Mouse (Mus musculus): Measurements from ENCODE around the gene Fam114a1. TPM values are rescaled to one million over a fixed set of nuclear protein-coding genes. Genes with fewer than 3 reads are reported as not detected.

The Fam114a1 gene
- polyA plus RNA-seq, 1 experiment = 2.1 TPM

DNA sequence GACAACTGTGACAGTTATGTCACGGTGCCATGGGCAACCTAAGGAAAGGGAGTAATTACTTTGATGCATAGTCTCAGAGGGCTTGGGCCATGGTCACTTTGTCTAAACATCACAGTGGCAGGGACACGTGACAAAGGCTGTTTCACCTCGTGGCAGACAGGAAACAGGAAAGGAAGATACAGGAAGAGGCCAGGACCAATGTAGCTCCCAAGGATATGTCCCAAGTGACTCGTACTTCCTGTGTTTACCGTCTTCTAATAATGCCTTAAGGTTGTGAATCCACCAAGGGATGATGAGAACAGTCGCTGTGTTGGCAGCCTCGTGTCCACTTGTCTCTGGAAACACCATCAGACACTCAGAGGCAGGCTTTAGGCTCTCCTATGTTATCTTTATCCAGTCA, 16.1 kb downstream of the Fam114a1 start:
- no peaks in the 10 kb centered on the region for H3K36me3 ChIP-seq (ENCODE audit: control insufficient read depth, insufficient read depth, low read length)
- TF ChIP-seq CTCF (IDR thresholded peaks at IDR 0.05; ENCODE audit: control insufficient read depth, insufficient read depth, insufficient replicate concordance, low read depth, low read length) (no peak), POLR2A (IDR thresholded peaks at IDR 0.05; ENCODE audit: control insufficient read depth, low read depth, low read length) (no peak)
- no peak overlapping the region for H3K27ac ChIP-seq (ENCODE audit: control insufficient read depth, insufficient read depth, low read depth, low read length)
- no peak overlapping the region for H3K4me3 ChIP-seq (ENCODE audit: control insufficient read depth, low read depth, low read length)
- H3K27me3 ChIP-seq (ENCODE audit: control insufficient read depth, insufficient read depth, low read length) = no peaks in the 10 kb centered on the region
- H3K4me1 ChIP-seq (ENCODE audit: control insufficient read depth, insufficient read depth, low read length) = no peaks in the 10 kb centered on the region

DNA sequence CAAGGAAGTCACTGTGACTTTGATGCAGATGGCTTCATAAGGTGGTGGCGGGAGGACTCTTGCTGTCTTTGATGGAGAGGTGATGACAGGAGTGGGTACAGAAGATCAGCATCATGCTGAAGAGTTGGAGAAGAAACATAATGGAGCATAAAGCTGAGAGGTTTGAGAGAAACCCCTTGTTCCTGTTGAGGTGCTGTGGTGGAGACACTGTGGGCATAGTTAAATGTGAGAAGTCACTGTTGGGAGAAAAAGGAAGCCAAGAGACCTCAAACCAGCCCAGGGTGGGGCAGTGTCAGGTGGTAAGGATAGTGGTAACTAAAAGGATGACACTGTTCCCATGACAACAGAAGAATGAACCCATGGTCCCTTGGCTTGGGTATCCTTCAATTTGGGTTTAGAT, 20.1 kb downstream of the Fam114a1 start:
- no peaks in the 10 kb centered on the region for H3K36me3 ChIP-seq (ENCODE audit: control insufficient read depth, insufficient read depth, low read length)
- H3K4me1 ChIP-seq (ENCODE audit: control insufficient read depth, insufficient read depth, low read length) = no peaks in the 10 kb centered on the region
- H3K27me3 ChIP-seq (ENCODE audit: control insufficient read depth, insufficient read depth, low read length) = no peaks in the 10 kb centered on the region
- TF ChIP-seq CTCF (IDR thresholded peaks at IDR 0.05; ENCODE audit: control insufficient read depth, insufficient read depth, insufficient replicate concordance, low read depth, low read length) = no peak
- no peak for TF ChIP-seq POLR2A (IDR thresholded peaks at IDR 0.05; ENCODE audit: control insufficient read depth, low read depth, low read length)
- H3K4me3 ChIP-seq (ENCODE audit: control insufficient read depth, low read depth, low read length) = no peak overlapping the region
- no peak overlapping the region for H3K27ac ChIP-seq (ENCODE audit: control insufficient read depth, insufficient read depth, low read depth, low read length)

DNA sequence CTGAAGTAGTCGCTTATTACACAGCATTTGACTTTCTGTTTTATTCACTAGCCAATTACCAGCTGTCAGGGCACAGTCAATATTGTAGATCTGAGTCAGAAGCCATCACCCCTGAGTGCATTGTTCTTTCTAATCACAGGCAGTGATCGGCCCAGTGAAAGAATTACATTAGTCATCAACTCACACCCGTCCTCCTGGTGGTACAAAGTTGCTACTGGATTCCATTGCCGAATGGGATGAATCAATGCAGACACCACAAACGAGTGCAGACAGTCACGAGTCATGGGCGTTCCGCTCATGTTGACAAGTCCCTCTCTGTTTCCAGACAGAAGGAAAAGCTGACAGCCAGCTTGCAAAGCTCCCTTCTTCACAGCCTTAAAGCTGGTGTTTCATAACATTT, 22.7 kb downstream of the Fam114a1 start:
- no peak overlapping the region for H3K4me3 ChIP-seq (ENCODE audit: control insufficient read depth, low read depth, low read length)
- no peaks in the 10 kb centered on the region for H3K27me3 ChIP-seq (ENCODE audit: control insufficient read depth, insufficient read depth, low read length)
- no peaks in the 10 kb centered on the region for H3K36me3 ChIP-seq (ENCODE audit: control insufficient read depth, insufficient read depth, low read length)
- no peak for TF ChIP-seq CTCF (IDR thresholded peaks at IDR 0.05; ENCODE audit: control insufficient read depth, insufficient read depth, insufficient replicate concordance, low read depth, low read length)
- no peak for TF ChIP-seq POLR2A (IDR thresholded peaks at IDR 0.05; ENCODE audit: control insufficient read depth, low read depth, low read length)
- H3K4me1 ChIP-seq (ENCODE audit: control insufficient read depth, insufficient read depth, low read length) = no peaks in the 10 kb centered on the region
- H3K27ac ChIP-seq (ENCODE audit: control insufficient read depth, insufficient read depth, low read depth, low read length) = no peak overlapping the region

DNA sequence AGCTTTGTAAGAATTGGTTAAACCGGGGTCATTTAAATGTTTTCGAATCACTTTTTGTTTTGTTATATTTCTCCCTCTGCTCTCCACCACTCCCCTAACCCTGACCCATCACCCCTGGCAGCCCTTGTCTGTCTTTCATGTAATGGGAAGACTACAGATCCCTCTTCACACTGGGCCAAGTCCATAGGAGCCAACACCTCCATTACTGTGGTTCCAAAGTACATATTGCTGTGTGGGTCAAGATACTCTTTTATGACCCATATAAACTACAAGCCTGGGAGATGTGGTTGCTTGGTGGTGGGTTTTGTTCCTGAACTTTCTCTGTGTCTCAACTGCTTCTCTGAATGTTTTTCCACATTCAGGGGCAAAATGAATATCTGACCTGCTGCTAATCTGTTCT, 25.5 kb downstream of the Fam114a1 start:
- Histone ChIP-seq H3K4me1 (ENCODE audit: control insufficient read depth, insufficient read depth, low read length) (no peaks in the 10 kb centered on the region), H3K36me3 (ENCODE audit: control insufficient read depth, insufficient read depth, low read length) (no peaks in the 10 kb centered on the region), H3K4me3 (ENCODE audit: control insufficient read depth, low read depth, low read length) (no peak overlapping the region), H3K27me3 (ENCODE audit: control insufficient read depth, insufficient read depth, low read length) (no peaks in the 10 kb centered on the region), H3K27ac (ENCODE audit: control insufficient read depth, insufficient read depth, low read depth, low read length) (no peak overlapping the region)
- TF ChIP-seq CTCF (IDR thresholded peaks at IDR 0.05; ENCODE audit: control insufficient read depth, insufficient read depth, insufficient replicate concordance, low read depth, low read length) = no peak
- TF ChIP-seq POLR2A (IDR thresholded peaks at IDR 0.05; ENCODE audit: control insufficient read depth, low read depth, low read length) = no peak

DNA sequence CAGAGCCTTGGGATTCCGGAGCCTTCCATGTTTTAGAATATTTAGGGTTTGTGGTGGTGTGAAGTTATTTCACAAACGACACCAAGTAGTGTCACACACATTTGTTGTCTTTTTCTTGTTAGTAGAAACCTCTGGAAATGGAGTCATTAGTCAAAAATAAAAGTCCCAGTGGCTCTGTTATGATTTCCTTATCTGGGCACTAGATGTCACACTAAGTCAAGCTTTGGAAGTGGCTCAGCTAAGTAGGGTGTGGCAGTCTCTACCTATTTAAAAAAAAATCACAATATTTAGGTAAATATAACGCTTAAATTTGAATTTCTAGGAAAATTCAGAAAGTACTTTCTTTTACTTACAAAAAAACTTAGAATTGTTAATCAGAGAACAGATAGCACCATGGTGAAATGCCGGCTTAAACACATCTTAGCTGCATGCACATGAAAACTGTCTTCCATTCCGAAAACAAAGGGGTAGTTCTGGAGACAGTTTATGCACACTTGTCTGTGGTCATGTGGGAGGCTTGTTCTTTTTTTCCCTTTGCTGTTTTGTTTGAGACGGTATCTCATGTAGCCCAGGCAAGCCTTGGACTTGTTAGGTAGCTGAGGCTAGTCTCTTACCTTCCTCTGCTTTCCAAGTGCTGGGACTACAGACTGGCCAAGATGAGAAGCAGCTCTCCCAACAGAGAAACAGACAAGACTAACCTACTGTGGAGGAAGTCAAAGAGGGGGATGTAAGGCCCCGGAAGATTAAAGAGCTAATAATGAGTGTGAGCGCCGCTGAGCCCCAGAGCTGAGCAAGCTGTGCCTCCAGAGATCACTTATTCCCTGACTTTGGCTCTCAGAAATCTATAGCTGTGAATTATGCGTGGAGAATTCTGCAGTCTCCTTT, 33.3 kb downstream of the Fam114a1 start:
- Histone ChIP-seq H3K27me3 (ENCODE audit: control insufficient read depth, insufficient read depth, low read length) (no peaks in the 10 kb centered on the region), H3K36me3 (ENCODE audit: control insufficient read depth, insufficient read depth, low read length) (no peaks in the 10 kb centered on the region), H3K27ac (ENCODE audit: control insufficient read depth, insufficient read depth, low read depth, low read length) (no peak overlapping the region), H3K4me1 (ENCODE audit: control insufficient read depth, insufficient read depth, low read length) (peaks cover 3% of the 10 kb centered on the region; the same call in 1 of the 2 replicates), H3K4me3 (ENCODE audit: control insufficient read depth, low read depth, low read length) (no peak overlapping the region)
- TF ChIP-seq CTCF (IDR thresholded peaks at IDR 0.05; ENCODE audit: control insufficient read depth, insufficient read depth, insufficient replicate concordance, low read depth, low read length) (no peak), POLR2A (IDR thresholded peaks at IDR 0.05; ENCODE audit: control insufficient read depth, low read depth, low read length) (no peak)

DNA sequence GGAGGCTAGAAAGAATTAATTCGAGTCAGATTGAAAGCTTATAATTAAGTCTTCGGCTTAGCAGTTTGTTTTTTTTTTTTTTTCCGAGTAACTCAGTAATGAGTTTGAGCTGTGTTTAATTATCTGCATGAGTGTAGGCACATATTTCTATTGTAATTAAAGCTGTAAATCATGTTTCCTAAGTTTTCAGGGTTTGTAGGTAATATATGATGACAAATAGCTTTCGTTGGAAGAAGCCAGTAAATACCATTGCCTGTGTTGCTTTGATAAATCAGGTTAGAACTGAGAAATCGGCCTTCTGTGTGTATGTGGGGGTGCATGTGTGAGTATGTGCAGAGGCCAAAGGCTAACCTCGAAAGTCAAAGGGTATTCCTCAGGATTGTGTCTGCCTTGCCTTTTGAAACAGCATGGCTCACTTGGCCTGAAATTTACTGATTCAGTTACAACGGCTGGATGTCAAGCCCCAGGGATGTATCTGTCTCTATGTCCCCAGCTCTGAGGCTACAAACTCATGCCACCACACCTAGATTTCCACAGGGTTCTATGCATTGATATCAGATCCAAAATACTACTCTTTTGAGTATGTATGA, 34.2 kb downstream of the Fam114a1 start:
- TF ChIP-seq CTCF (IDR thresholded peaks at IDR 0.05; ENCODE audit: control insufficient read depth, insufficient read depth, insufficient replicate concordance, low read depth, low read length) = no peak
- TF ChIP-seq POLR2A (IDR thresholded peaks at IDR 0.05; ENCODE audit: control insufficient read depth, low read depth, low read length) = no peak
- no peak overlapping the region for H3K27ac ChIP-seq (ENCODE audit: control insufficient read depth, insufficient read depth, low read depth, low read length)
- peaks cover 3% of the 10 kb centered on the region; the same call in 1 of the 2 replicates for H3K4me1 ChIP-seq (ENCODE audit: control insufficient read depth, insufficient read depth, low read length)
- no peaks in the 10 kb centered on the region for H3K36me3 ChIP-seq (ENCODE audit: control insufficient read depth, insufficient read depth, low read length)
- no peaks in the 10 kb centered on the region for H3K27me3 ChIP-seq (ENCODE audit: control insufficient read depth, insufficient read depth, low read length)
- no peak overlapping the region for H3K4me3 ChIP-seq (ENCODE audit: control insufficient read depth, low read depth, low read length)

DNA sequence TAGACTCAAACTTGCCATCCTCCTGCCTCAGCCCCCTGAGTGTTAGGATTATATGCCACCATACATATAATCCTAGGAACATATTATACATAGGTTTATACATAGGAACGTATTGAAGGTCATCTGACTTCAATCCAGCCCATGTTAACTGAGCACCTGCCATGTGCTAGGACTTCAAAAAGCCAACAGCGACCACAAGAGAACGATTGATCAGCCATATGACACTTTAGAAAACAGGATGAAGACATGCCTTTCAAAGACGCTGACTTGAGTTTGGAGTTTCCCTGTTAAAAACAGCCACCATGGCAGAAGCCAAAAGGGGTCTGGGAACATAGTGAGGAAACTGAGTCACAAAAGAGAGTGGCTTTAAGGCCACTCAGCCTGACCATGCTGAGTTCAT, 35.4 kb downstream of the Fam114a1 start:
- TF ChIP-seq CTCF (IDR thresholded peaks at IDR 0.05; ENCODE audit: control insufficient read depth, insufficient read depth, insufficient replicate concordance, low read depth, low read length) = no peak
- no peak for TF ChIP-seq POLR2A (IDR thresholded peaks at IDR 0.05; ENCODE audit: control insufficient read depth, low read depth, low read length)
- H3K27ac ChIP-seq (ENCODE audit: control insufficient read depth, insufficient read depth, low read depth, low read length) = no peak overlapping the region
- no peak overlapping the region for H3K4me3 ChIP-seq (ENCODE audit: control insufficient read depth, low read depth, low read length)
- H3K27me3 ChIP-seq (ENCODE audit: control insufficient read depth, insufficient read depth, low read length) = no peaks in the 10 kb centered on the region
- H3K36me3 ChIP-seq (ENCODE audit: control insufficient read depth, insufficient read depth, low read length) = no peaks in the 10 kb centered on the region
- peaks cover 3% of the 10 kb centered on the region; the same call in 1 of the 2 replicates for H3K4me1 ChIP-seq (ENCODE audit: control insufficient read depth, insufficient read depth, low read length)
